Mouse (Mus musculus) liver, adult 2 months (tissue): ENCODE data around the gene D8Ertd738e. TPM values are rescaled to one million over a fixed set of nuclear protein-coding genes. Genes with fewer than 3 reads are reported as not detected.
A peak's percentile ranks its signal among the peaks of the same experiment; 100 is the strongest.

Experiments used
- DNase-seq: peaks from one replicate; pipeline ENCODE4 v3.0.0-alpha.2; 2011; ENCODE audit warnings: low read depth, low spot score; ENCODE audit errors: extremely low read depth
- H3K27ac ChIP-seq: fragments of 200-500 bp; replicated peaks from 2 replicates; pipeline ENCODE4 v1.5.1; 2012; ENCODE audit warnings: low read depth, mild to moderate bottlenecking, control low read depth, inconsistent platforms, low read length; ENCODE audit not compliant: insufficient read depth
- H3K27me3 ChIP-seq: fragments of 200-500 bp; 2 replicates; pipeline ENCODE4 v1.6.1; 2012; ENCODE audit warnings: mild to moderate bottlenecking, moderate library complexity, low read length, inconsistent platforms; ENCODE audit not compliant: control insufficient read depth, insufficient read depth
- H3K36me3 ChIP-seq: fragments of 200-500 bp; 2 replicates; pipeline ENCODE4 v1.6.1; 2012; ENCODE audit warnings: low read length, inconsistent platforms; ENCODE audit not compliant: control insufficient read depth, insufficient read depth
- H3K4me1 ChIP-seq: fragments of 200-500 bp; 2 replicates; pipeline ENCODE4 v1.6.1; 2011; ENCODE audit warnings: low read length; ENCODE audit not compliant: control insufficient read depth, insufficient read depth
- H3K4me3 ChIP-seq: fragments of 200-500 bp; 2 replicates; pipeline ENCODE4 v1.5.1; 2011; ENCODE audit warnings: low read depth, mild to moderate bottlenecking, control low read depth, low read length, moderate library complexity; ENCODE audit not compliant: insufficient read depth
- H3K79me2 ChIP-seq: fragments of 200-500 bp; 2 replicates; pipeline ENCODE4 v1.6.1; 2012; ENCODE audit warnings: inconsistent platforms, mild to moderate bottlenecking, low read length, moderate library complexity; ENCODE audit not compliant: control insufficient read depth, insufficient read depth
- H3K9ac ChIP-seq: fragments of 200-500 bp; 2 replicates; pipeline ENCODE4 v1.6.1; 2012; ENCODE audit warnings: low read depth, mild to moderate bottlenecking, control low read depth, inconsistent platforms, low read length
- CTCF ChIP-seq: fragments of 200-500 bp; IDR thresholded peaks from 2 replicates; pipeline ENCODE4 v1.5.1; 2011; ENCODE audit warnings: low read depth, low read length, control low read depth
- POLR2A ChIP-seq: fragments of 200-500 bp; IDR thresholded peaks from 2 replicates; pipeline ENCODE4 v1.6.1; 2011; ENCODE audit warnings: low read length, control low read depth; ENCODE audit not compliant: insufficient read depth; ENCODE audit errors: extremely low read depth
- WGBS: fragments of 180-500 bp; shearing (Covaris S2); methylation state at CpG from one replicate; pipeline ENCODE4 v1.1.7; 2018; 5-methylcytosine and 5-hydroxymethylcytosine counted together
- polyA plus RNA-seq: library from polyadenylated mRNA; depleted of rRNA; stranded (reverse); fragments of >200 nt; gene quantifications from 2 replicates; pipeline ENCODE4 v1.2.3, GENCODE M21; 2012
- total RNA-seq: library from RNA; depleted of rRNA; stranded (reverse); fragments of >200 nt; gene quantifications from 2 replicates; pipeline ENCODE4 v1.2.3, GENCODE M21; 2014

D8Ertd738e gene
- total and polyA plus RNA-seq, 2 experiments: 105 to 115 TPM

GRCm38 (mm10) chr8:84269950-84270773 lies 20.6 kb upstream of the D8Ertd738e start, which contains the start of gene Ccdc130:
Gene Ccdc130, minus strand, starts transcription at chr8:84270380.
- Histone ChIP-seq H3K27ac (peak within 1 kb of the TSS; percentile 56), H3K4me1 (peaks cover 3% of the 10 kb centered on the region), H3K4me3 (peak within 1 kb of the TSS; percentile 67), H3K79me2 (no peaks in the 10 kb centered on the region), H3K9ac (peak within 1 kb of the TSS; percentile 78), H3K36me3 (no peaks in the 10 kb centered on the region; the same call in 1 of the 2 replicates), H3K27me3 (no peaks in the 10 kb centered on the region)
- peak; percentile 97 for DNase-seq
- TF ChIP-seq POLR2A (peak; percentile 70), CTCF (no peak)
- under 1% methylated on average over 44 of the region's 44 CpGs for WGBS

DNA sequence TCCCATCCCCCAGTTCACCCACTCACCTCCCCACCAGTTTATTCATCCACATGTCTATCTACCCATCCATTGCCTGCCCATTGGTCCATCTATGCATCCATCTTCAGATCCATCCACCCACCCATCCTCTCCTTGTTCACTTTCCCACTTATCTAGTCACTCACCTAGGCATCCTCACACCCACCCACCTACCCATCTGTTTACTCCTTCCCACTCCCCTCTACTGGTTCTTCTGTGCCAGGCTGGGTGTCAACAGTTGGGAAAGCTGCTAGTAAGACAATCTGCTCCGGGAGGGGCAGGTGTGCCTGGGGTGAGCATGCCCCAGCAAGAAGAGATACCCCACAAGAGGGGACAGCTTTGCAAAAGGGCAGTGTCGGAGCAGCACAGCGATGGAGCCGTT lies 11.6 kb upstream of the D8Ertd738e start:
- Histone ChIP-seq H3K36me3 (no peaks in the 10 kb centered on the region; the same call in 1 of the 2 replicates), H3K4me1 (peaks cover 2% of the 10 kb centered on the region), H3K27ac (no peak overlapping the region), H3K4me3 (no peak overlapping the region), H3K9ac (no peak overlapping the region), H3K79me2 (peaks cover 1% of the 10 kb centered on the region; the same call in 1 of the 2 replicates), H3K27me3 (no peaks in the 10 kb centered on the region)
- 92% methylated on average over 4 of the region's 4 CpGs for WGBS
- TF ChIP-seq CTCF (no peak), POLR2A (no peak)
- DNase-seq: no peak

GRCm38 (mm10) chr8:84256822-84257610 lies 7.5 kb upstream of the D8Ertd738e start, which contains the start of gene Mri1:
Gene Mri1, minus strand, starts transcription at chr8:84257326.
- peak within 1 kb of the TSS; percentile 80 for H3K27ac ChIP-seq
- peaks cover 11% of the 10 kb centered on the region; the same call in 1 of the 2 replicates for H3K36me3 ChIP-seq
- H3K9ac ChIP-seq: peak within 1 kb of the TSS; percentile 90
- no peaks in the 10 kb centered on the region for H3K27me3 ChIP-seq
- no peak for TF ChIP-seq CTCF
- TF ChIP-seq POLR2A: peak; percentile 76; the same call in 1 of the 2 replicates
- peak within 1 kb of the TSS; percentile 88 for H3K4me3 ChIP-seq
- peaks cover 2% of the 10 kb centered on the region for H3K4me1 ChIP-seq
- DNase-seq: peak; percentile 79
- peaks cover 3% of the 10 kb centered on the region; the same call in 1 of the 2 replicates for H3K79me2 ChIP-seq
- under 1% methylated on average over 64 of the region's 64 CpGs for WGBS

DNA sequence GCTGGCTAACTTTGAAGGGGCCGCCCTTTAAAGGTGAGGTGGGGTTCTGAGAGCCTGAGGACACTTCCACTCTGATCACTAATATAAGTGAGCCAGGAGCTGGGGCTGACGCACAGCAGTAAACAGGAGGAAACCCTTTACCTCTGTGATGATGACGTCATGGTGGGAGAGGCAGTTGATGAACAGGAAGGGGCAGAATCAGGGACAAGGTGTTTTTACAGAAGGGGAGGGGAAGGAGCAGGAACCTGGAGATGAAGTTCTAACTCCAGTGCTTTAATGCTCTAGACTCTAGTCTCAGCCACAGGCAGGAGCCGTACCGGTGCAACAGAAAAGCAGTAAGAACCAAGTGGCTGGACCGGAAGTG lies 6.9 kb upstream of the D8Ertd738e start:
- TF ChIP-seq CTCF (no peak), POLR2A (no peak)
- DNase-seq: peak; percentile 54
- peaks cover 2% of the 10 kb centered on the region for H3K4me1 ChIP-seq
- H3K36me3 ChIP-seq: peaks cover 14% of the 10 kb centered on the region; the same call in 1 of the 2 replicates
- H3K79me2 ChIP-seq: peaks cover 3% of the 10 kb centered on the region; the same call in 1 of the 2 replicates
- peak overlapping the region; percentile 90 for H3K9ac ChIP-seq
- H3K4me3 ChIP-seq: peak overlapping the region; percentile 88
- peak overlapping the region; percentile 80 for H3K27ac ChIP-seq
- no peaks in the 10 kb centered on the region for H3K27me3 ChIP-seq
- 10% methylated on average over 6 of the region's 6 CpGs for WGBS

DNA sequence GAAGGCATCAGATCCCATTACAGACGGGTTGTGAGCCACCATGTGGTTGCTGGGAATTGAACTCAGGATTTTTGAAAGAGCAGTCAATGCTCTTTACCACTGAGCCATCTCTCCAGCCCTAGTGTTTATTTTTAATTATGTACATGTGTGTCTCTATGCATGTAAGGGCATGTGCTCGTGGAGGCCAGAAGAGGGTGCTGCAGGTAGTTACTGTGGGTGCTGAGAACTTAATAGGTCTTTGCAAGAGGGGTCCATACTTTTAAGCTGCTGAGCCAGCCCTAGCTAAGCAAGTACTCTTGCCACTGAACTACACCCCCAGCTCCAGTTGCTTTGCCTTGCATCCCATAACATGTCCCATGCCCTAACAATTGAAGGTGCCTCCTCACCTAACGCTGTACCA lies 6.3 kb upstream of the D8Ertd738e start:
- TF ChIP-seq CTCF (no peak), POLR2A (no peak)
- Histone ChIP-seq H3K36me3 (peaks cover 16% of the 10 kb centered on the region; the same call in 1 of the 2 replicates), H3K4me1 (peaks cover 2% of the 10 kb centered on the region), H3K27me3 (no peaks in the 10 kb centered on the region), H3K4me3 (peak overlapping the region; percentile 88; the same call in 1 of the 2 replicates), H3K79me2 (peaks cover 3% of the 10 kb centered on the region; the same call in 1 of the 2 replicates), H3K27ac (no peak overlapping the region), H3K9ac (peak overlapping the region; percentile 90; the same call in 1 of the 2 replicates)
- 89% methylated on average over 3 of the region's 3 CpGs for WGBS
- DNase-seq: no peak
